Mouse (Mus musculus) lung, adult 2 months (tissue): ENCODE measurements around the gene Prss32.

ENCODE experiments used
- CTCF ChIP-seq: fragments of 200-500 bp; IDR thresholded peaks from 2 replicates; pipeline ENCODE4 v1.5.1; 2011; ENCODE audit warnings: mild to moderate bottlenecking, low read length, control low read depth; ENCODE audit not compliant: insufficient read depth
- POLR2A ChIP-seq: fragments of 200-500 bp; IDR thresholded peaks from 2 replicates; pipeline ENCODE4 v1.6.1; 2011; ENCODE audit warnings: low read depth, mild to moderate bottlenecking, control low read depth, low read length, borderline replicate concordance; ENCODE audit errors: extremely low read depth

GRCm38 (mm10) chr17:23850853-23851749, 7.4 kb downstream of the Prss32 start:
- peak; percentile 63 for TF ChIP-seq CTCF
- TF ChIP-seq POLR2A = no peak
